Comparison of ENCODE assay signal across 15 mouse cellular contexts in the genomic region with DNA sequence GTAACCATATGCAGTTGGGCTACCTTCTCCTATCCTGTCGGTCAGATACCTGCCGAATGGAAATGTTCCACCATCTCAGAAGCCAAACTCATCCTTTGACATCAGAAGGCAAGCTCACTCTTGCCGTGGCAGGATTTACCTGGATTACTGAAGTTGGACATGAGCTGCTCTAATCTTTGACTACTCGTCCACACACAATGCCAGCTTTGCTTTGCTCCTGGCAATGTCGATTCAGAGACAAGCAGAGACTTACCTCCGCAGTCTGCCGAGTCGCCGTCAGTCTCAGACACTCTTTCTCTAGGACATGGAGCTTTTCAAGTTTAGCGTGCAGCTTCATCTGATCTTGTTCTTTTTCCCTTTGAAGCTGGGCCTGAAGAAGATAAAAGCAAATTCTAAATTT.
"Had no signal": no experiment of that assay in that cellular context is flagged by ENCODE, and none has a peak within 500 bp of the region (broad histone marks: within the 10 kb centered on the region; RNA-seq: fewer than 3 reads in every experiment).

No protein-coding gene starts in this region.

- H3K27me3 ChIP-seq: neural tube, embryonic 13.5 days; neural tube, embryonic 15.5 days; stomach, embryonic 15.5 days had no signal

- DNase-seq: retina, postnatal 1 day; right cerebral cortex, adult 18-20 months; right cerebral cortex, postnatal 14 days; right cerebral cortex, postnatal 25 days; right cerebral cortex, postnatal 4 days; spleen, adult 18-20 months; thymus, adult 18-20 months; thymus, adult 2 months; thymus, postnatal 14 days; thymus, postnatal 25 days; thymus, postnatal 36 days; thymus, postnatal 4 days had no signal

- H3K9ac ChIP-seq: neural tube, embryonic 13.5 days; neural tube, embryonic 15.5 days; stomach, embryonic 15.5 days had no signal

- H3K4me2 ChIP-seq: neural tube, embryonic 13.5 days; neural tube, embryonic 15.5 days; stomach, embryonic 15.5 days had no signal

- H3K9me3 ChIP-seq: neural tube, embryonic 13.5 days; neural tube, embryonic 15.5 days; stomach, embryonic 15.5 days had no signal

- H3K4me3 ChIP-seq: neural tube, embryonic 13.5 days; neural tube, embryonic 15.5 days; stomach, embryonic 15.5 days had no signal

- H3K27ac ChIP-seq: neural tube, embryonic 13.5 days; neural tube, embryonic 15.5 days had no signal

- H3K4me1 ChIP-seq: neural tube, embryonic 13.5 days; neural tube, embryonic 15.5 days; stomach, embryonic 15.5 days had no signal
